Mouse (Mus musculus) CH12.LX (cell line): ENCODE results near the gene Prkar1b. TPM values are rescaled to one million over a fixed set of nuclear protein-coding genes. Genes with fewer than 3 reads are reported as not detected.
A peak's percentile ranks its signal among the peaks of the same experiment; 100 is the strongest.

Experiments used
- DNase-seq: peaks from one replicate; pipeline ENCODE4 v3.0.0-alpha.2; 2013; ENCODE audit errors: extremely low read depth
- H3K27ac ChIP-seq: 2 replicates; pipeline ENCODE4 v1.5.1; 2012; ENCODE audit warnings: low read depth, mild to moderate bottlenecking, control low read depth, moderate library complexity; ENCODE audit not compliant: insufficient read depth
- H3K27me3 ChIP-seq: replicated peaks from 2 replicates; pipeline ENCODE3; 2012; ENCODE audit warnings: inconsistent platforms
- H3K36me3 ChIP-seq, 2 experiments: replicated peaks in 1 of 2; 2 replicates each; pipeline versions ENCODE3 to v1.6.1; 2012; ENCODE audit warnings: inconsistent platforms in 1 of 2, low read length in 1 of 2, mild to moderate bottlenecking in 1 of 2, mixed read lengths in 1 of 2, moderate library complexity in 1 of 2; ENCODE audit not compliant: control insufficient read depth in 1 of 2, insufficient read depth in 1 of 2
- H3K4me1 ChIP-seq, 2 experiments: 2 replicates each; pipeline ENCODE4 v1.6.1; 2012; ENCODE audit warnings: inconsistent platforms in 1 of 2, moderate library complexity in 1 of 2; ENCODE audit not compliant: insufficient read depth in 2 of 2, control insufficient read depth in 1 of 2
- H3K4me2 ChIP-seq: 2 replicates; pipeline ENCODE4 v1.6.1; 2012; ENCODE audit warnings: low read depth, mild to moderate bottlenecking, control low read depth; ENCODE audit not compliant: poor library complexity, insufficient read depth, severe bottlenecking
- H3K4me3 ChIP-seq, 3 experiments: fragments of 150-350 bp in 1 of 3; sonication (generic) in 1 of 3; replicated peaks in 1 of 3; 2 replicates each; pipeline versions ENCODE3 to v1.5.1; 2011 to 2012; ENCODE audit warnings: low read depth in 2 of 3, low read length in 2 of 3, mild to moderate bottlenecking in 2 of 3, moderate library complexity in 2 of 3, control low read depth in 1 of 3, improper control_type of control experiment in 1 of 3, inconsistent platforms in 1 of 3, mixed read lengths in 1 of 3; ENCODE audit not compliant: poor library complexity in 1 of 3
- H3K79me2 ChIP-seq: replicated peaks from 2 replicates; pipeline ENCODE4 v1.6.1; 2012; ENCODE audit warnings: mild to moderate bottlenecking, moderate library complexity; ENCODE audit not compliant: control insufficient read depth, poor library complexity, insufficient read depth, severe bottlenecking; ENCODE audit errors: extremely low read depth
- H3K9ac ChIP-seq: 2 replicates; pipeline ENCODE4 v1.6.1; 2012; ENCODE audit warnings: low read depth, mild to moderate bottlenecking, control low read depth, moderate library complexity; ENCODE audit not compliant: insufficient read depth
- H3K9me3 ChIP-seq: replicated peaks from 2 replicates; pipeline ENCODE3; 2012; ENCODE audit warnings: low read length, inconsistent platforms, mixed read lengths
- BHLHE40 ChIP-seq: IDR thresholded peaks from 2 replicates; pipeline ENCODE4 v1.6.1; 2011; ENCODE audit warnings: mild to moderate bottlenecking, low read depth, low read length, improper control_type of control experiment
- CHD1 ChIP-seq: IDR thresholded peaks from 2 replicates; pipeline ENCODE4 v1.6.1; 2012; ENCODE audit warnings: low read depth, low read length, improper control_type of control experiment, inconsistent platforms
- CHD2 ChIP-seq: IDR thresholded peaks from 2 replicates; pipeline ENCODE4 v1.6.1; 2011; ENCODE audit warnings: low read length, improper control_type of control experiment
- ELF1 ChIP-seq: IDR thresholded peaks from 2 replicates; pipeline ENCODE4 v1.6.1; 2014; ENCODE audit warnings: low read depth, mild to moderate bottlenecking, inconsistent platforms, low read length, improper control_type of control experiment
- EP300 ChIP-seq: IDR thresholded peaks from 2 replicates; pipeline ENCODE4 v1.6.1; 2011; ENCODE audit warnings: low read length, improper control_type of control experiment
- GABPA ChIP-seq: IDR thresholded peaks from 2 replicates; pipeline ENCODE4 v1.6.1; 2012; ENCODE audit warnings: low read depth, low read length, improper control_type of control experiment, inconsistent platforms; ENCODE audit not compliant: insufficient replicate concordance
- JUN ChIP-seq: IDR thresholded peaks from 2 replicates; pipeline ENCODE4 v1.6.1; 2011; ENCODE audit warnings: low read depth, mild to moderate bottlenecking, low read length, improper control_type of control experiment, moderate library complexity; ENCODE audit not compliant: insufficient read depth
- MAFK ChIP-seq: IDR thresholded peaks from 2 replicates; pipeline ENCODE4 v1.6.1; 2011; ENCODE audit warnings: low read length, improper control_type of control experiment; ENCODE audit not compliant: insufficient replicate concordance
- MAZ ChIP-seq: IDR thresholded peaks from 2 replicates; pipeline ENCODE4 v1.6.1; 2012; ENCODE audit warnings: low read depth, mild to moderate bottlenecking, inconsistent platforms, low read length, improper control_type of control experiment, moderate library complexity
- MYC ChIP-seq: IDR thresholded peaks from 2 replicates; pipeline ENCODE4 v1.6.1; 2011; ENCODE audit warnings: low read depth, mild to moderate bottlenecking, improper control_type of control experiment, low read length
- NELFE ChIP-seq: IDR thresholded peaks from 2 replicates; pipeline ENCODE4 v1.6.1; 2011; ENCODE audit warnings: low read depth, low read length, improper control_type of control experiment
- NRF1 ChIP-seq: IDR thresholded peaks from 2 replicates; pipeline ENCODE4 v1.6.1; 2014; ENCODE audit warnings: low read depth, mild to moderate bottlenecking, inconsistent platforms, low read length, improper control_type of control experiment, moderate library complexity
- SIN3A ChIP-seq: IDR thresholded peaks from 2 replicates; pipeline ENCODE4 v1.6.1; 2012; ENCODE audit warnings: low read length, improper control_type of control experiment, inconsistent platforms
- TBP ChIP-seq: conservative IDR thresholded peaks from 2 replicates; pipeline ENCODE4 v1.6.1; 2011; ENCODE audit warnings: low read depth, low read length, improper control_type of control experiment
- UBTF ChIP-seq: IDR thresholded peaks from 2 replicates; pipeline ENCODE4 v1.6.1; 2012; ENCODE audit warnings: low read depth, mild to moderate bottlenecking, inconsistent platforms, low read length, improper control_type of control experiment, moderate library complexity
- USF1 ChIP-seq: IDR thresholded peaks from 2 replicates; pipeline ENCODE4 v1.6.1; 2014; ENCODE audit warnings: low read depth, mild to moderate bottlenecking, inconsistent platforms, low read length, improper control_type of control experiment
- ZKSCAN1 ChIP-seq: IDR thresholded peaks from 2 replicates; pipeline ENCODE4 v1.6.1; 2012; ENCODE audit warnings: low read depth, inconsistent platforms, low read length, improper control_type of control experiment, borderline replicate concordance
- ZNF384 ChIP-seq: IDR thresholded peaks from 2 replicates; pipeline ENCODE4 v1.6.1; 2012; ENCODE audit warnings: low read depth, low read length, improper control_type of control experiment, inconsistent platforms
- dilution Hi-C: fragments of 300-500 bp; cut with MboI; formaldehyde crosslinking; loops from 2 replicates; pipeline ENCODE4 v1.14.3; 2020; ENCODE audit warnings: low sequenced_read_pairs; ENCODE audit not compliant: extremely low pct_unique_long_range_greater_than_20kb, extremely low pct_ligation_motif_present
- in situ Hi-C: fragments of 300-500 bp; cut with MboI; formaldehyde crosslinking; loops from 3 replicates; pipeline ENCODE4 v1.14.3; 2019; ENCODE audit warnings: low sequenced_read_pairs, low pct_ligation_motif_present, low pct_unique_long_range_greater_than_20kb, mixed read lengths
- polyA plus RNA-seq: library from polyadenylated mRNA; unstranded; fragments of >175 nt; gene quantifications from 2 replicates; pipeline ENCODE4 v1.2.1, GENCODE M21; 2012; ENCODE audit warnings: low read depth; ENCODE audit not compliant: insufficient read length
- total RNA-seq, 2 experiments: library from RNA; depleted of rRNA; stranded (reverse); fragments of 300-350 nt in 1 of 2; fragments of >200 nt in 1 of 2; gene quantifications; 2 replicates each; pipeline ENCODE4 v1.2.3; 2012 to 2014

Gene Prkar1b
- total and polyA plus RNA-seq, 3 experiments = not detected

- H3K27me3 ChIP-seq = peaks cover 3% of the 10 kb centered on the region
- no peaks in the 10 kb centered on the region for H3K4me1 ChIP-seq
- no peak overlapping the region for H3K9ac ChIP-seq
- no peak overlapping the region for H3K27ac ChIP-seq
- H3K4me3 ChIP-seq = no peak overlapping the region
- no peaks in the 10 kb centered on the region for H3K9me3 ChIP-seq
- no peaks in the 10 kb centered on the region for H3K79me2 ChIP-seq
- no peak overlapping the region for H3K4me2 ChIP-seq
- TF ChIP-seq GABPA (no peak), ELF1 (no peak), JUN (no peak), MYC (no peak), CHD1 (no peak), NELFE (no peak), ZKSCAN1 (no peak), TBP (no peak), UBTF (no peak), SIN3A (no peak), BHLHE40 (no peak), MAZ (no peak), MAFK (no peak), CHD2 (no peak)
- no peak for DNase-seq
- H3K36me3 ChIP-seq = no peaks in the 10 kb centered on the region
- in situ Hi-C loops (no loop called here), dilution Hi-C loops (no loop called here)
Observed at GRCm38 (mm10) chr5:139066861-139067614, 82.8 kb downstream of the Prkar1b start.

- in situ Hi-C loops = no loop called here
- no peak overlapping the region for H3K4me2 ChIP-seq
- TF ChIP-seq NRF1 (no peak), USF1 (no peak), ZNF384 (no peak), ZKSCAN1 (no peak), EP300 (no peak), CHD2 (no peak)
- TF ChIP-seq, all 38 proteins: peak for 0
- Histone ChIP-seq H3K9ac (no peak overlapping the region), H3K36me3 (no peaks in the 10 kb centered on the region), H3K27ac (no peak overlapping the region), H3K27me3 (peaks cover 3% of the 10 kb centered on the region), H3K4me1 (peaks cover 0 to 11% of the 10 kb centered on the region in 2 experiments; a peak in 2 of 4 replicates), H3K9me3 (no peaks in the 10 kb centered on the region), H3K79me2 (no peaks in the 10 kb centered on the region), H3K4me3 (no peak overlapping the region)
- dilution Hi-C loops = no loop called here
- DNase-seq = peak; percentile 22
Observed at GRCm38 (mm10) chr5:139064611-139065010, 85.2 kb downstream of the Prkar1b start.
